Mouse (Mus musculus) bone marrow macrophage, adult 2 months (primary cell): ENCODE data around the gene Art3.

Experiments used
- CTCF ChIP-seq: IDR thresholded peaks from 2 replicates; pipeline ENCODE4 v1.5.1; 2012; ENCODE audit warnings: low read depth, mild to moderate bottlenecking, low read length, moderate library complexity
- POLR2A ChIP-seq: IDR thresholded peaks from 2 replicates; pipeline ENCODE4 v1.6.1; 2012; ENCODE audit warnings: mild to moderate bottlenecking, low read depth, low read length, borderline replicate concordance

- TF ChIP-seq CTCF (no peak), POLR2A (no peak)
Measured at GRCm38 (mm10) chr5:92434070-92434469, 102.4 kb downstream of the Art3 start.
